Mouse (Mus musculus) CH12.LX (cell line): Measurements from ENCODE around the gene Prickle2.

ENCODE experiments used
- PAX5 ChIP-seq: IDR thresholded peaks from 2 replicates; pipeline ENCODE4 v1.6.1; 2012; ENCODE audit warnings: low read length, inconsistent platforms, mixed read lengths
- POLR2A ChIP-seq: IDR thresholded peaks from 2 replicates; pipeline ENCODE4 v1.6.1; 2011; ENCODE audit warnings: low read depth, mild to moderate bottlenecking, improper control_type of control experiment, low read length
- ZC3H11A ChIP-seq: IDR thresholded peaks from 2 replicates; pipeline ENCODE4 v1.6.1; 2012; ENCODE audit warnings: low read depth, mild to moderate bottlenecking, inconsistent platforms, low read length, improper control_type of control experiment
- ZMIZ1 ChIP-seq: IDR thresholded peaks from 2 replicates; pipeline ENCODE4 v1.6.1; 2012; ENCODE audit warnings: low read depth, mild to moderate bottlenecking, inconsistent platforms, low read length, improper control_type of control experiment

GRCm38 (mm10) chr6:92572139-92572538 is 133.8 kb downstream of the Prickle2 start:
- TF ChIP-seq PAX5 (no peak), POLR2A (no peak), ZMIZ1 (no peak), ZC3H11A (no peak)
